Mouse (Mus musculus) embryo, embryonic 10 days (tissue): ENCODE measurements around the gene Skor1.

Experiments used
- DNase-seq: peaks from one replicate; pipeline ENCODE4 v3.0.0-alpha.2; 2015; ENCODE audit warnings: low spot score

Gene Skor1

DNA sequence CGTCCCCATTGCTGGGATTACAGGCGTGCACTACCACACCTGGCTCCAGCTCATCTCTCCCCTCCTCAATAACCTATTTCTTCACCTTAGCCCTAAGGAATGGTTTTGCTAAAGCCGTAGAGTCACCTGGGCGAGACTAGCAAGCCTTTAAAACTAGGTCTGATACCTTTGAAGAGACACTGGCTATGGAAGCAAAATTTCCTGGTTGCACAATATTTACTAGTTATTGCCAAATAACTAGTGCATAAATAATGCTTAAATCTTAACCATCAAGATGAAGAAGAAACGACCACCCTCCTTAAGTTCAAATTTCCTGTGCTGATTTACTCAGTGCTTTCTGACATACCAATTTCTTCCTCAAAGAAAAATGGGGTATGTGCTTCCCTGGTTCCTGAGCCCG is 15.1 kb downstream of the Skor1 start:
- DNase-seq, result no peak

GRCm38 (mm10) chr9:63132673-63133601 is 15.8 kb downstream of the Skor1 start:
- DNase-seq, result peak; percentile 98

GRCm38 (mm10) chr9:63131957-63132602 is 16.7 kb downstream of the Skor1 start:
- peak; percentile 56 for DNase-seq

DNA sequence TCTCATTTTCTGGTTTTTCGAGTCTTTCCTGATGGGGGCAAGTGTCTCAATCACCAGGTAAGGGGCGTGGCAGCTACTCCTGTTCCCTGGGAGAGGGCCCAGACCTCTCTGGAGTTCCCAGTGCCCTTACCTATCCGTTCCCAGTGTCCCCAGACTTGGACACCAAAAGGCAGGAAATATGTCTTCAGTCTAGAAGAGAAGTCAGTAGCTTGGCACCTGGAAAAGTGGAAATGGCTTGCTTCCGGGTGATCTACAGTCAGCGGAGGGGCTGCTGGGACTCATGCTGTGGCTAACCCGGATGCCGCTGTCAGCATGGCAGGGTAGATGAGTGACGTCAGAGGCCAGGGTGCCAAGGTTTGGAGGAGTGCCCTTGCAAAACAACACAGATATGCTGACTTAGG is 19.1 kb downstream of the Skor1 start:
- DNase-seq, result no peak

GRCm38 (mm10) chr9:63124512-63124911 is 24.2 kb downstream of the Skor1 start:
- DNase-seq, result no peak

- peak; percentile 96 for DNase-seq
Observed at GRCm38 (mm10) chr9:63123451-63124438, 25.0 kb downstream of the Skor1 start.

- no peak for DNase-seq
Observed at GRCm38 (mm10) chr9:63122161-63122833, 26.5 kb downstream of the Skor1 start.

DNA sequence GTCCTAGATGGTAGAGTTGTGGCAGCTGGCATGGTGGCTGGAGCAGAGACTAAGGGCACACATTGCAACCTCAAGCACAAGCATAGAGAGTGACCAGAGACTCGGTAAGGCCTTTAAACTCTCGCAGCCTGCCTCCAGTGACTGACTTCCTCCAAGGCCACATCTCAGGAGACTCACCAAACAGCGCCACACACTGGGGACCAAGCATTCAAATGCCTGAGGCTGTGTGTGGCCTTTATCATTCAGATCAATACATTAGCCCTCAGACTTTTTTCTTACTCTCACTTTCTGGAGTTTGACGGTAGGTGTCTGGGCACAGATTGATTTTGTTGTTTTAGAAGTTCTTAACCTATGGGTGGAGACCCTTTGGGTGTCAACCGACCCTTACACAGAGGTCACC is 30.4 kb downstream of the Skor1 start:
- no peak for DNase-seq

- no peak for DNase-seq
Observed at GRCm38 (mm10) chr9:63112514-63112913, 36.2 kb downstream of the Skor1 start.

DNA sequence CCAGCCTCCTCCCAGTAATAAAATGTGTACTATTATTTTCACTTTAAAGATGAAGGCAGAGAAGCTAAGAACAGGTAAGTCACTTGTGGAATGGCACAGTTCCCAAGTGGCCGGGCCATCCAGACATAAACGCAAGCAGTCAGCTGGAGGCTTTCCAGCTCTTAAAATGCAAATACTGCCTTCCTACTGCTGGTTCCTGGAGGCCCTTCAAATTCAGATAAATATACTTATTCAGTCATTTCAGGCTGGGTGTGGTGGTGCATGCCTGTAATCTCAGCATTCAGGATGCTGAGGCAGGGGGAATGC is 39.0 kb downstream of the Skor1 start:
- DNase-seq, result no peak

DNA sequence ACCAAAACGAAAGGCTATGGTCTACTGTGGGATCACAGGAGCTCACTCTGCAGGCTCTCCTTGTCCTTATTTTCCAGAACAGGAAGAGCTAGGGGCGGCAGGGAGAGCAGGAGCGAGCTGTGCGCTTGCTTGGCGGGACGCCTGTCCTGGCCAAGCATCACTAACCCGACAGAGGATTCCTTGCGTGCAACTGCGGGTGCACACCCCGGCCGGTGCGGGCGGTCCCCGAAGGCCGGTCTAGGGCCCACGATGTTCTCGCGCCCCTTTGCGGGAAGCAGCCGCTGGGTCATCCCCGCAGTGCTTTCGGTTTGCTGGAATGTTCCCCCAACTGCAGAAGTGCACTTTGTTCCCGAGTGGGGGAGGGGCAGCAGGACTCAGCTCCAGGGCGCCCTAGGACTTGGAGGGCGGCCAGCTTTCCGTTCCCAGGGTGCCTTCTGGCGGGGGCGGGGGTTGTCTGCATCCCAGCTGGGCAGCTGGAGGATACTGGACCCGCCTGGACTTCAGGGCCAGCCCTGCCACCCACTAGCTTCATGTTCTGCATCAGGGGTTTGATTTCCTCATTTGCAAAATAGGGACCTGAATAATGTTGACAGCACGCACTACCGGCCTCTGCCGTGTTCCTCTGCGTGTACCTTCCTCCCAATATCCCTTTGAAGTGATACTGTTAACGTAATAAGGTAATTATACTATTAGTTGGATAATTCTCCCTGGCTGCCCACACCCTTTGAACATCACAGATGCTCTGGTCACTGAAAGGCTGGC is 39.6 kb downstream of the Skor1 start:
- peak; percentile 81 for DNase-seq

GRCm38 (mm10) chr9:63108580-63108979 is 40.2 kb downstream of the Skor1 start:
- no peak for DNase-seq

GRCm38 (mm10) chr9:63100660-63101059 is 48.1 kb downstream of the Skor1 start:
- DNase-seq, result no peak

- no peak for DNase-seq
Observed at GRCm38 (mm10) chr9:63099876-63100275, 48.9 kb downstream of the Skor1 start.

DNA sequence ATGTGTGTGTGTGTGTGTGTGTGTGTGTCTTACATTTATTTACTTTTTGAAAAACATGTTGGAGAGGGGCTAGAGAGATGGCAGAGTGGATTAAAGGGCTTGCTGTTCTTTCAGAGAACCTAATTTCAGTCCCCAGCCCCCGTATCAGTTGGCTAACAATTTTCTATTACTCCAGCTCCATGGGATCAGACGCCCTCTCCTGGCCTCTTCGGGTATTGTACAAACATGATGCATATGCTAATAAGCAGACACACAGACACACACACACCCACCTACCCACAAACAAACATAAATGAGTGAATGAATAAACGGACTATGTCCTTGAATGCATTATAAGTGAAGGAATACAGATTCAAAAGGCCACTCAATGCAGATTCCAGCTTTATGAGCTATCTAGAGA is 49.4 kb downstream of the Skor1 start:
- DNase-seq, result no peak

GRCm38 (mm10) chr9:63098887-63099286 is 49.9 kb downstream of the Skor1 start:
- no peak for DNase-seq

DNA sequence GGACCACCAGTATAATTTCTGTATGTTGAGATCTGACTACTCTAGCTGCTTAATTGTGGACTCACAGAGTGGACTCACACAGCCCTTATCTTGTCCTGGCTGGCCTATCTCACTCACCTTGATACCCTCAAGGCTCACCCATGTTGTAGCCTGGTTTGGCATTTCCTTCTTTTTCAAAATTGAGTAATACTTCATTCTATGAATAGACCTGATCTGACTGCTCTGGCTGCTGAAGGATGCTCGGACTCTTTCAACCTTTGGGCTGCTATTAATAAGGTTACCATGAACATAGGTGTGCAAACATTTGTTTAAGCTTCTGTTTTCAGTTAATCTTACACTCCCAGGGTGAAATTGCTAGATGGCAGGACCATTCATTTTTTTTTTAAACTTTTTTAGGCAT is 51.6 kb downstream of the Skor1 start:
- no peak for DNase-seq

DNA sequence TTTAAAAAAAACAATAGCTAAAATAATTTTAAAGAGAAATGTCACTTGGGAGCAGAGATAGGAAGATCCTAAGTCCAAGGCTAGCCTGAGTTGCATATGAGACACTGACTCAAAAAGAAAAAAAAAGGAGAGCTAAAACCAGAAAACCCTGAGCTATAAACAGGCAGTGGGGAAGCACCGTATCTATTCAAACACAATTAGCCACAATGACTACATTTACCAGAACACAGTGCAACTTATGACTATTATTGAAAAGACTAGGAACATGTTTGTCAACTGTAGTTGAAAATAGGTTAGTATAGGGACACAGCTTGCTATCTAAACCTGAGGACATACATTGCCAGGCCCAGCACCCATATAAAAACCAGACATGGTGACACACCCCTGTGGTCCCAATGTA is 54.7 kb downstream of the Skor1 start:
- no peak for DNase-seq

DNA sequence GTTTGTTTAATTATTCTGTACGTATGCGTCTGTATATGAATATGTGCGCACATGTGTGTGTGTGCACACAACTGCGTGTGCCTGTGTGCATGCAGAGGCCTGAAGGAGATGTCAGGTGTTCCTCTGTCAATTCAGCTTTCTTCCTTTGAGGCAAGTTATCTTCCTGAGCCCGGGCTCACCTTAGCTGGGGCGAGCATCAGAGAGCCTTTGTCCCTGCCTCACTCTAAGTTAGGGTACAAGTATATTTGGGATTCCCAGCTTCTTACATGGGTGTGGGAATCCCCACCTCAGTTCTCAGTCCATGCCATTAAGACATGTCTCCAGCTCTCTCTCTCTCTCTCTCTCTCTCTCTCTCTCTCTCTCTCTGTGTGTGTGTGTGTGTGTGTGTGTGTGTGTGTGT is 56.2 kb downstream of the Skor1 start:
- no peak for DNase-seq

DNA sequence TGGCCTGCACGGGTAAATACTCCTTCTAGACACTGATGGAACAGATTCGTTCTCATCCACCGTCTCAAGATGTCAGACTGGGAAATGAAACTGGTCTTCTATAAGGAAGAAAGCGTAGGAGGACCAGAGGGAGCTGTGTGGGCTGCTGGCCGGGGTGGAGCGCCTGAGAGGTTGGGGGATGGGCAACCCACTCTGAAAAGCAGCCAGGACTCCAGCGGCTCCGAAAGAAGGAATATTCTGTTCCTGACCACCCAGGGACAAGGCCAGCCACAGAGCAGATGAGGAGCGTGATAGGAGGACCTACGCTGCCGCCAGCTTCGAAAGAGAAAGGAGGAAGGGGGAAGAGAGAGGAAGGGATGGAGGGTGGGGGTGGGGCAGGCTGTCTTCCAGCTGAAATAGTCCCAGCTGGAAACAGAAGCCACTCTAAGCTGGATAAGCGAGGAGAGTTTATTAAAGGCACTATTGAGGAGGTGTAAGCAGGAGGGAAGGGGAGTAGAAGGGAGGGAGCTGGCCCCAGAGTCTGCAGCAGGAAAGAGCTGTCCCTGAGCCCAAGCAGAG is 56.7 kb downstream of the Skor1 start:
- DNase-seq, result peak; percentile 87
